Mouse (Mus musculus) lung, postnatal 4 days (tissue): Measurements from ENCODE around the gene Rnase4.

Source experiments
- DNase-seq, 2 experiments: peaks; one replicate each; pipeline ENCODE4 v3.0.0; 2021

The Rnase4 gene

GRCm38 (mm10) chr14:51088970-51089673 is 1.8 kb upstream of the Rnase4 start:
- peak; percentile 94 to 97 for DNase-seq

GRCm38 (mm10) chr14:51089674-51090076 is 1.2 kb upstream of the Rnase4 start:
- DNase-seq, result no peak

GRCm38 (mm10) chr14:51090077-51090781 is 648 bp upstream of the Rnase4 start:
- DNase-seq, result peak; percentile 74 to 89

- no peak for DNase-seq
Observed at GRCm38 (mm10) chr14:51092073-51092620, 1.3 kb downstream of the Rnase4 start.

GRCm38 (mm10) chr14:51093496-51093895 is 2.6 kb downstream of the Rnase4 start:
- DNase-seq, result no peak

- peak in 1 of 2 experiments; percentile 22 for DNase-seq
Observed at GRCm38 (mm10) chr14:51094096-51094875, 3.4 kb downstream of the Rnase4 start.

- DNase-seq, result no peak
Observed at GRCm38 (mm10) chr14:51094921-51095320, 4.0 kb downstream of the Rnase4 start.

GRCm38 (mm10) chr14:51095736-51096524 is 5.1 kb downstream of the Rnase4 start:
- DNase-seq, result peak; percentile 52 to 70

GRCm38 (mm10) chr14:51098300-51098699 is 7.4 kb downstream of the Rnase4 start:
- DNase-seq, result peak in 1 of 2 experiments; percentile 81

GRCm38 (mm10) chr14:51098921-51099320 is 8.0 kb downstream of the Rnase4 start:
- DNase-seq, result no peak

- no peak for DNase-seq
Observed at GRCm38 (mm10) chr14:51101284-51101683, 10.4 kb downstream of the Rnase4 start.

GRCm38 (mm10) chr14:51103217-51103616 is 12.3 kb downstream of the Rnase4 start:
- peak; percentile 43 to 69 for DNase-seq

GRCm38 (mm10) chr14:51104366-51104765 is 13.5 kb downstream of the Rnase4 start:
- no peak for DNase-seq

GRCm38 (mm10) chr14:51106449-51106967 is 15.6 kb downstream of the Rnase4 start:
- no peak for DNase-seq

GRCm38 (mm10) chr14:51111966-51112365 is 21.1 kb downstream of the Rnase4 start:
- DNase-seq, result no peak

GRCm38 (mm10) chr14:51113476-51113875 is 22.6 kb downstream of the Rnase4 start:
- no peak for DNase-seq

- no peak for DNase-seq
Observed at GRCm38 (mm10) chr14:51113916-51114560, 23.2 kb downstream of the Rnase4 start, which contains the start of gene Eddm3b. Eddm3b (plus strand) TSS chr14:51114426.

GRCm38 (mm10) chr14:51125684-51126083 is 34.8 kb downstream of the Rnase4 start:
- DNase-seq, result no peak

GRCm38 (mm10) chr14:51127648-51128258 is 36.9 kb downstream of the Rnase4 start:
- DNase-seq, result peak in 1 of 2 experiments; percentile 40

GRCm38 (mm10) chr14:51128775-51129623 is 38.1 kb downstream of the Rnase4 start:
- no peak for DNase-seq
